Mouse (Mus musculus): ENCODE results near the gene Sertad2. TPM values are rescaled to one million over a fixed set of nuclear protein-coding genes. Genes with fewer than 3 reads are reported as not detected.

The Sertad2 gene
- polyA plus RNA-seq, 1 experiment from 2014 or later: 40.5 TPM

- H3K4me2 ChIP-seq: no peak overlapping the region
- no peak for ATAC-seq (ENCODE audit: insufficient number of reproducible peaks, insufficient read depth, low FRiP score, low TSS enrichment, low read depth)
- 65% methylated on average over 7 of the region's 7 CpGs for WGBS
Measured at GRCm38 (mm10) chr11:20550196-20550595, 7.1 kb downstream of the Sertad2 start.

GRCm38 (mm10) chr11:20552059-20552458 is 9.0 kb downstream of the Sertad2 start:
- no peak overlapping the region for H3K9ac ChIP-seq
- H3K4me3 ChIP-seq: no peak overlapping the region
- 79% methylated on average over 2 of the region's 2 CpGs for WGBS
- H3K36me3 ChIP-seq: no peaks in the 10 kb centered on the region
- H3K4me2 ChIP-seq: no peak overlapping the region
- peaks cover 13% of the 10 kb centered on the region for H3K4me1 ChIP-seq
- no peak overlapping the region for H3K27ac ChIP-seq
- no peak for ATAC-seq (ENCODE audit: insufficient number of reproducible peaks, insufficient read depth, low FRiP score, low TSS enrichment, low read depth)
- H3K9me3 ChIP-seq: no peaks in the 10 kb centered on the region
- H3K27me3 ChIP-seq: no peaks in the 10 kb centered on the region

More at GRCm38 (mm10) chr11:20550196-20550595, 7.1 kb downstream of the Sertad2 start:
- no peaks in the 10 kb centered on the region for H3K36me3 ChIP-seq
- H3K4me1 ChIP-seq: peaks cover 10% of the 10 kb centered on the region
- no peaks in the 10 kb centered on the region for H3K27me3 ChIP-seq
- H3K27ac ChIP-seq: no peak overlapping the region
- H3K9ac ChIP-seq: no peak overlapping the region
- no peaks in the 10 kb centered on the region for H3K9me3 ChIP-seq
- H3K4me3 ChIP-seq: no peak overlapping the region

GRCm38 (mm10) chr11:20552758-20553673 is 10.0 kb downstream of the Sertad2 start:
- ATAC-seq (ENCODE audit: insufficient number of reproducible peaks, insufficient read depth, low FRiP score, low TSS enrichment, low read depth): no peak
- Histone ChIP-seq H3K27ac (no peak overlapping the region), H3K9ac (no peak overlapping the region), H3K4me1 (peaks cover 11% of the 10 kb centered on the region; the same call in 1 of the 2 replicates), H3K9me3 (no peaks in the 10 kb centered on the region), H3K4me3 (no peak overlapping the region), H3K27me3 (no peaks in the 10 kb centered on the region), H3K4me2 (no peak overlapping the region), H3K36me3 (no peaks in the 10 kb centered on the region)
- 74% methylated on average over 8 of the region's 8 CpGs for WGBS

- Histone ChIP-seq H3K4me1 (peaks cover 28% of the 10 kb centered on the region), H3K36me3 (no peaks in the 10 kb centered on the region), H3K9me3 (no peaks in the 10 kb centered on the region), H3K4me3 (no peak overlapping the region), H3K4me2 (no peak overlapping the region), H3K27ac (no peak overlapping the region), H3K9ac (no peak overlapping the region), H3K27me3 (no peaks in the 10 kb centered on the region)
- ATAC-seq (ENCODE audit: insufficient number of reproducible peaks, insufficient read depth, low FRiP score, low TSS enrichment, low read depth): no peak
- 74% methylated on average over 3 of the region's 3 CpGs for WGBS
Measured at GRCm38 (mm10) chr11:20555651-20556050, 12.6 kb downstream of the Sertad2 start.

GRCm38 (mm10) chr11:20556163-20556911 is 13.3 kb downstream of the Sertad2 start:
- Histone ChIP-seq H3K27ac (no peak overlapping the region), H3K9me3 (no peaks in the 10 kb centered on the region), H3K4me1 (peaks cover 33% of the 10 kb centered on the region), H3K36me3 (no peaks in the 10 kb centered on the region), H3K9ac (no peak overlapping the region), H3K4me2 (no peak overlapping the region), H3K4me3 (no peak overlapping the region), H3K27me3 (no peaks in the 10 kb centered on the region)
- ATAC-seq (ENCODE audit: insufficient number of reproducible peaks, insufficient read depth, low FRiP score, low TSS enrichment, low read depth): no peak
- WGBS: 78% methylated on average over 7 of the region's 7 CpGs

- 50% methylated on average over 11 of the region's 11 CpGs for WGBS
Measured at GRCm38 (mm10) chr11:20559236-20559950, 16.3 kb downstream of the Sertad2 start.

GRCm38 (mm10) chr11:20559951-20560642 is 17.0 kb downstream of the Sertad2 start:
- no peak for ATAC-seq (ENCODE audit: insufficient number of reproducible peaks, insufficient read depth, low FRiP score, low TSS enrichment, low read depth)
- no peak overlapping the region for H3K4me3 ChIP-seq
- no peak overlapping the region for H3K4me2 ChIP-seq
- H3K9me3 ChIP-seq: no peaks in the 10 kb centered on the region
- H3K27ac ChIP-seq: peak overlapping the region; percentile 57; the same call in 1 of the 2 replicates
- no peaks in the 10 kb centered on the region for H3K27me3 ChIP-seq
- 58% methylated on average over 10 of the region's 10 CpGs for WGBS
- H3K4me1 ChIP-seq: peaks cover 31% of the 10 kb centered on the region
- no peaks in the 10 kb centered on the region; the same call in 1 of the 2 replicates for H3K36me3 ChIP-seq
- H3K9ac ChIP-seq: no peak overlapping the region

More at GRCm38 (mm10) chr11:20559236-20559950, 16.3 kb downstream of the Sertad2 start:
- 0 out of 2 replicates have a peak overlapping the region, but pooled peaks have one; percentile 33 for H3K27ac ChIP-seq
- H3K4me2 ChIP-seq: no peak overlapping the region
- ATAC-seq (ENCODE audit: insufficient number of reproducible peaks, insufficient read depth, low FRiP score, low TSS enrichment, low read depth): no peak
- H3K27me3 ChIP-seq: no peaks in the 10 kb centered on the region
- peaks cover 32% of the 10 kb centered on the region for H3K4me1 ChIP-seq
- H3K9me3 ChIP-seq: no peaks in the 10 kb centered on the region
- H3K4me3 ChIP-seq: no peak overlapping the region
- H3K36me3 ChIP-seq: no peaks in the 10 kb centered on the region; the same call in 1 of the 2 replicates
- no peak overlapping the region for H3K9ac ChIP-seq

- peak overlapping the region; percentile 21 for H3K4me3 ChIP-seq
- ATAC-seq (ENCODE audit: insufficient number of reproducible peaks, insufficient read depth, low FRiP score, low TSS enrichment, low read depth): peak; percentile 84
- H3K9me3 ChIP-seq: no peaks in the 10 kb centered on the region
- H3K9ac ChIP-seq: peak overlapping the region; percentile 51; the same call in 1 of the 2 replicates
- 9% methylated on average over 13 of the region's 13 CpGs for WGBS
- no peaks in the 10 kb centered on the region; the same call in 1 of the 2 replicates for H3K36me3 ChIP-seq
- peak overlapping the region; percentile 65 for H3K27ac ChIP-seq
- H3K27me3 ChIP-seq: no peaks in the 10 kb centered on the region
- H3K4me2 ChIP-seq: peak overlapping the region; percentile 57
- peaks cover 26% of the 10 kb centered on the region for H3K4me1 ChIP-seq
Measured at GRCm38 (mm10) chr11:20561323-20562002, 18.4 kb downstream of the Sertad2 start.

GRCm38 (mm10) chr11:20565057-20565456 is 22.0 kb downstream of the Sertad2 start:
- ATAC-seq (ENCODE audit: insufficient number of reproducible peaks, insufficient read depth, low FRiP score, low TSS enrichment, low read depth): no peak
- Histone ChIP-seq H3K4me3 (no peak overlapping the region), H3K9me3 (no peaks in the 10 kb centered on the region), H3K27ac (no peak overlapping the region), H3K4me1 (peaks cover 22% of the 10 kb centered on the region), H3K27me3 (no peaks in the 10 kb centered on the region), H3K4me2 (no peak overlapping the region), H3K9ac (no peak overlapping the region), H3K36me3 (no peaks in the 10 kb centered on the region; the same call in 1 of the 2 replicates)
- 92% methylated on average over 4 of the region's 4 CpGs for WGBS

- no peak for ATAC-seq (ENCODE audit: insufficient number of reproducible peaks, insufficient read depth, low FRiP score, low TSS enrichment, low read depth)
- Histone ChIP-seq H3K9ac (no peak overlapping the region), H3K27me3 (no peaks in the 10 kb centered on the region), H3K9me3 (no peaks in the 10 kb centered on the region), H3K36me3 (no peaks in the 10 kb centered on the region), H3K4me3 (no peak overlapping the region), H3K4me1 (peaks cover 16% of the 10 kb centered on the region), H3K27ac (no peak overlapping the region), H3K4me2 (no peak overlapping the region)
- 84% methylated on average over 5 of the region's 5 CpGs for WGBS
Measured at GRCm38 (mm10) chr11:20571702-20572413, 28.8 kb downstream of the Sertad2 start.
